Mouse (Mus musculus): ENCODE measurements around the gene Dgka. TPM values are rescaled to one million over a fixed set of nuclear protein-coding genes. Genes with fewer than 3 reads are reported as not detected.
A peak's percentile ranks its signal among the peaks of the same experiment; 100 is the strongest.
"Not testable (repeated sequence)": the region's sequence is repeated elsewhere in the genome, so short reads cannot be mapped to it uniquely, and the experiment has no call there.

Dgka gene
- polyA plus RNA-seq, 1 experiment from 2014 or later = 3.7 TPM

- not testable (repeated sequence) for H3K4me1 ChIP-seq; H3K4me3 ChIP-seq; H3K36me3 ChIP-seq; H3K9me3 ChIP-seq (replicated peaks); DNase-seq (ENCODE audit: low spot score); H3K27me3 ChIP-seq (ENCODE audit: low read depth, poor library complexity, severe bottlenecking); H3K27ac ChIP-seq (replicated peaks)
- 87% methylated on average over 4 of the region's 4 CpGs for WGBS
Observed at GRCm38 (mm10) chr10:128725466-128725865, 19.2 kb downstream of the Dgka start.

- Histone ChIP-seq H3K9me3 (replicated peaks) (no peaks in the 10 kb centered on the region), H3K27me3 (ENCODE audit: low read depth, poor library complexity, severe bottlenecking) (no peaks in the 10 kb centered on the region), H3K27ac (replicated peaks) (no peak overlapping the region), H3K4me1 (no peaks in the 10 kb centered on the region), H3K4me3 (no peak overlapping the region), H3K36me3 (no peaks in the 10 kb centered on the region)
- DNase-seq (ENCODE audit: low spot score) = no peak
- WGBS = 88% methylated on average over 19 of the region's 19 CpGs
Observed at GRCm38 (mm10) chr10:128715559-128716537, 28.8 kb downstream of the Dgka start.

- H3K36me3 ChIP-seq; H3K27me3 ChIP-seq (ENCODE audit: low read depth, poor library complexity, severe bottlenecking); DNase-seq (ENCODE audit: low spot score); H3K4me1 ChIP-seq; H3K9me3 ChIP-seq (replicated peaks); H3K27ac ChIP-seq (replicated peaks); H3K4me3 ChIP-seq: not testable (repeated sequence)
- 94% methylated on average over 7 of the region's 7 CpGs for WGBS
Observed at GRCm38 (mm10) chr10:128711318-128711717, 33.3 kb downstream of the Dgka start.

GRCm38 (mm10) chr10:128705317-128705693 lies 39.4 kb downstream of the Dgka start:
- WGBS = 9% methylated on average over 11 of the region's 11 CpGs
- H3K4me1 ChIP-seq = peaks cover 36% of the 10 kb centered on the region
- DNase-seq (ENCODE audit: low spot score) = no peak
- H3K27me3 ChIP-seq (ENCODE audit: low read depth, poor library complexity, severe bottlenecking) = no peaks in the 10 kb centered on the region
- peak overlapping the region; percentile 79 for H3K4me3 ChIP-seq
- H3K9me3 ChIP-seq (replicated peaks) = no peaks in the 10 kb centered on the region
- peak overlapping the region; percentile 90 for H3K27ac ChIP-seq (replicated peaks)
- peaks cover 33% of the 10 kb centered on the region for H3K36me3 ChIP-seq

GRCm38 (mm10) chr10:128704491-128705316 lies 40.0 kb downstream of the Dgka start, which contains the start of gene Cdk2:
Gene Cdk2 (minus strand): TSS chr10:128705031.
- Histone ChIP-seq H3K4me3 (peak within 1 kb of the TSS; percentile 79), H3K27me3 (ENCODE audit: low read depth, poor library complexity, severe bottlenecking) (no peaks in the 10 kb centered on the region), H3K9me3 (replicated peaks) (no peaks in the 10 kb centered on the region), H3K27ac (replicated peaks) (peak within 1 kb of the TSS; percentile 90), H3K36me3 (peaks cover 39% of the 10 kb centered on the region), H3K4me1 (peaks cover 36% of the 10 kb centered on the region)
- DNase-seq (ENCODE audit: low spot score) = peak; percentile 97
- 0% methylated on average over 61 of the region's 62 CpGs for WGBS

GRCm38 (mm10) chr10:128703895-128704294 lies 40.8 kb downstream of the Dgka start, which contains the start of gene Pmel:
Gene Pmel (plus strand): TSS chr10:128704195.
- DNase-seq (ENCODE audit: low spot score) = no peak
- Histone ChIP-seq H3K36me3 (peaks cover 47% of the 10 kb centered on the region), H3K27ac (replicated peaks) (peak within 1 kb of the TSS; percentile 90), H3K4me3 (peak within 1 kb of the TSS; percentile 79), H3K9me3 (replicated peaks) (no peaks in the 10 kb centered on the region), H3K4me1 (peaks cover 36% of the 10 kb centered on the region), H3K27me3 (ENCODE audit: low read depth, poor library complexity, severe bottlenecking) (no peaks in the 10 kb centered on the region)
- WGBS = 29% methylated on average over 4 of the region's 4 CpGs

- no peaks in the 10 kb centered on the region for H3K9me3 ChIP-seq (replicated peaks)
- 91% methylated on average over 6 of the region's 6 CpGs for WGBS
- no peak overlapping the region for H3K27ac ChIP-seq (replicated peaks)
- DNase-seq (ENCODE audit: low spot score) = no peak
- H3K36me3 ChIP-seq = peaks cover 60% of the 10 kb centered on the region
- H3K4me1 ChIP-seq = peaks cover 36% of the 10 kb centered on the region
- H3K27me3 ChIP-seq (ENCODE audit: low read depth, poor library complexity, severe bottlenecking) = no peaks in the 10 kb centered on the region
- no peak overlapping the region for H3K4me3 ChIP-seq
Observed at GRCm38 (mm10) chr10:128702328-128703007, 42.2 kb downstream of the Dgka start.

- Histone ChIP-seq H3K27me3 (ENCODE audit: low read depth, poor library complexity, severe bottlenecking) (no peaks in the 10 kb centered on the region), H3K36me3 (peaks cover 63% of the 10 kb centered on the region), H3K9me3 (replicated peaks) (no peaks in the 10 kb centered on the region), H3K4me3 (no peak overlapping the region), H3K4me1 (peaks cover 33% of the 10 kb centered on the region), H3K27ac (replicated peaks) (no peak overlapping the region)
- DNase-seq (ENCODE audit: low spot score) = no peak
- WGBS = 91% methylated on average over 5 of the region's 5 CpGs
Observed at GRCm38 (mm10) chr10:128700712-128701111, 43.9 kb downstream of the Dgka start.

GRCm38 (mm10) chr10:128699611-128700010 lies 45.0 kb downstream of the Dgka start:
- Histone ChIP-seq H3K9me3 (replicated peaks) (no peaks in the 10 kb centered on the region), H3K27me3 (ENCODE audit: low read depth, poor library complexity, severe bottlenecking) (no peaks in the 10 kb centered on the region), H3K4me1 (peaks cover 38% of the 10 kb centered on the region), H3K27ac (replicated peaks) (no peak overlapping the region), H3K36me3 (peaks cover 63% of the 10 kb centered on the region), H3K4me3 (no peak overlapping the region)
- DNase-seq (ENCODE audit: low spot score) = no peak
- 91% methylated on average over 11 of the region's 11 CpGs for WGBS

- peaks cover 37% of the 10 kb centered on the region for H3K4me1 ChIP-seq
- WGBS = 90% methylated on average over 5 of the region's 5 CpGs
- H3K27me3 ChIP-seq (ENCODE audit: low read depth, poor library complexity, severe bottlenecking) = no peaks in the 10 kb centered on the region
- peaks cover 63% of the 10 kb centered on the region for H3K36me3 ChIP-seq
- DNase-seq (ENCODE audit: low spot score) = no peak
- H3K4me3 ChIP-seq = no peak overlapping the region
- H3K9me3 ChIP-seq (replicated peaks) = no peaks in the 10 kb centered on the region
- no peak overlapping the region for H3K27ac ChIP-seq (replicated peaks)
Observed at GRCm38 (mm10) chr10:128699006-128699405, 45.6 kb downstream of the Dgka start.

GRCm38 (mm10) chr10:128697072-128697725 lies 47.5 kb downstream of the Dgka start:
- Histone ChIP-seq H3K27ac (replicated peaks) (0 out of 2 replicates have a peak overlapping the region, but pooled peaks have one; percentile 79), H3K4me1 (peaks cover 21% of the 10 kb centered on the region), H3K4me3 (peak overlapping the region; percentile 90; the same call in 1 of the 2 replicates), H3K36me3 (peaks cover 50% of the 10 kb centered on the region), H3K9me3 (replicated peaks) (no peaks in the 10 kb centered on the region), H3K27me3 (ENCODE audit: low read depth, poor library complexity, severe bottlenecking) (no peaks in the 10 kb centered on the region)
- no peak for DNase-seq (ENCODE audit: low spot score)
- 90% methylated on average over 6 of the region's 6 CpGs for WGBS
